Mouse (Mus musculus) hematopoietic multipotent progenitor cell, adult 10-12 weeks (in vitro differentiated cells): ENCODE results near the gene Gm14391. TPM values are rescaled to one million over a fixed set of nuclear protein-coding genes. Genes with fewer than 3 reads are reported as not detected.

Experiments
- polyA plus RNA-seq: library from polyadenylated mRNA; stranded (reverse); fragments of >175 nt; gene quantifications from 2 replicates; pipeline ENCODE4 v1.2.3, GENCODE M21; 2012; ENCODE audit warnings: low replicate concordance

Gm14391 gene
- 0.53 and 0.76 TPM in 2 replicates for polyA plus RNA-seq

GRCm38 (mm10) chr2:175206732-175207131 is at the start of gene Gm14391:
Gm14391 (minus strand) TSS chr2:175206917.

GRCm38 (mm10) chr2:175175401-175176180 is 31.1 kb downstream of the Gm14391 start, which contains the start of gene Gm14443:
Gm14443 (minus strand) TSS chr2:175175871.

DNA sequence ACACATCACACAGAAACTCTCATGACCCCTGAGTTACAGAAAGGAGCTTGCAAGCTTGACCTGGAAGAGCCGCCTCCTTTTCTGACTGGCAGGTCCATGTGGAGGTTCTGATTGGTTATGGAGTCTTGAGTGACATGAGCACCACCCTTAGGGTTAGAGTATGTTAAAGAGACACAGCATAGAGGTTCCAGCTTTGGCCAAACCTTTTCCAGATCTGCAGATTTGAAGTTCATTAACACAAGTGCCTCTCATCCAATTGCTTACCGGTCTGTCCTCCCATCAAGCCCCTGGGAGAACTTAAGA is 64.8 kb downstream of the Gm14391 start, which contains the start of gene Gm14399:
Gm14399 (minus strand) TSS at position 20 of the 303 bp plus-strand sequence.

Other genes with a start within 250 kb of the Gm14391 start
- not detected in 2 replicates for gene Gm14444, start 196.7 kb downstream of the Gm14391 start, polyA plus RNA-seq
- not detected in 2 replicates for gene Gm14393, start 139.1 kb downstream of the Gm14391 start, polyA plus RNA-seq
- gene Gm14399, start 64.9 kb downstream of the Gm14391 start, polyA plus RNA-seq, result 0.22 and 0.29 TPM in 2 replicates
- 0.02 and 0.04 TPM in 2 replicates for gene Gm14443, start 31.0 kb downstream of the Gm14391 start, polyA plus RNA-seq
- 0.16 TPM in 1 of 2 replicates, not detected in the other for gene Gm14440, start 68.2 kb upstream of the Gm14391 start, polyA plus RNA-seq
- 0.11 and 0.46 TPM in 2 replicates for gene Gm4631, start 131.3 kb upstream of the Gm14391 start, polyA plus RNA-seq
- gene Zfp968, start 165.5 kb upstream of the Gm14391 start, polyA plus RNA-seq, result 0.38 and 0.56 TPM in 2 replicates
- gene Gm4724, start 228.9 kb upstream of the Gm14391 start, polyA plus RNA-seq, result not detected in 2 replicates